Comparison of ENCODE assay signal across 11 mouse cellular contexts in genomic region chr13:23743963-23744362, GRCm38 (mm10). TPM values are rescaled to one million over a fixed set of nuclear protein-coding genes. Genes with fewer than 3 reads are reported as not detected.
DNase-seq lines count a peak whose midpoint lies in the region; ATAC-seq and TF ChIP-seq lines count a peak whose summit lies in the region.
"Had no signal": no experiment of that assay in that cellular context is flagged by ENCODE, and none has a peak within 500 bp of the region (broad histone marks: within the 10 kb centered on the region; RNA-seq: fewer than 3 reads in every experiment).

No protein-coding gene starts in this region.

- intact Hi-C loops in heart, postnatal 25 days (cut with DNase I), result loop anchor here (5.0 kb wide), 2 partner anchors 122 to 212 kb away; partner anchors contain the start of genes Hist1h1e, Hist1h2af, Hist1h2be and Hist1h4h

- DNase-seq in heart, postnatal 25 days (ENCODE audit: low spot score), result no peak
- DNase-seq in 416B (ENCODE audit: low read depth) (peak; percentile 69), MN1 (ENCODE audit: low spot score) (no peak)
- no peak for DNase-seq in limb, embryonic 14.5 days (ENCODE audit: low spot score)
- no peak for DNase-seq in spleen, adult 18-20 months
- DNase-seq: cerebellum, adult 2 months; kidney, postnatal 10 days had no signal

- peaks cover 0 to 32% of the 10 kb centered on the region in 2 experiments; a peak in 2 of 4 replicates for H3K4me1 ChIP-seq in heart, embryonic 14.5 days (ENCODE audit: control insufficient read depth in 2 of 2, insufficient read depth in 2 of 2, low read length in 2 of 2)
- H3K4me1 ChIP-seq in embryonic facial prominence, embryonic 13.5 days, result peaks cover 28% of the 10 kb centered on the region
- peaks cover 20% of the 10 kb centered on the region for H3K4me1 ChIP-seq in limb, embryonic 14.5 days (ENCODE audit: control insufficient read depth, insufficient read depth, low read length)

- H3K27ac ChIP-seq in heart, embryonic 14.5 days (replicated peaks in 1 of 2; ENCODE audit: control insufficient read depth in 1 of 2, insufficient read depth in 1 of 2, low read depth in 2 of 2, low read length in 2 of 2), result peak overlapping the region in 1 of 2 experiments; percentile 99; a peak in 1 of 4 replicates
- peak overlapping the region; percentile 99 for H3K27ac ChIP-seq in embryonic facial prominence, embryonic 13.5 days
- H3K27ac ChIP-seq in limb, embryonic 14.5 days (replicated peaks; ENCODE audit: low read depth, low read length), result peak overlapping the region; percentile 73

- ATAC-seq in heart, embryonic 14.5 days (ENCODE audit: insufficient number of reproducible peaks, insufficient read depth, low FRiP score, low read depth), result no peak
- no peak for ATAC-seq in embryonic facial prominence, embryonic 13.5 days (ENCODE audit: insufficient number of reproducible peaks, insufficient read depth, low FRiP score, low TSS enrichment, low read depth)
- no peak for ATAC-seq in limb, embryonic 14.5 days (ENCODE audit: low FRiP score, low read depth)
- no peak for ATAC-seq in granulocyte monocyte progenitor cell, adult 5-6 weeks (replicated peaks; ENCODE audit: poor library complexity, severe bottlenecking)

- WGBS in heart, embryonic 14.5 days, result 48% methylated on average over 4 of the region's 4 CpGs
- WGBS in embryonic facial prominence, embryonic 13.5 days, result 37% methylated on average over 4 of the region's 4 CpGs
- WGBS in limb, embryonic 14.5 days, result 38% methylated on average over 4 of the region's 4 CpGs

- H3K4me3 ChIP-seq in heart, embryonic 14.5 days (ENCODE audit: control insufficient read depth in 1 of 2, insufficient read depth in 1 of 2, low read depth in 1 of 2, low read length in 2 of 2), result peak overlapping the region in 1 of 2 experiments; percentile 38; a peak in 2 of 4 replicates
- peak overlapping the region; percentile 48 for H3K4me3 ChIP-seq in embryonic facial prominence, embryonic 13.5 days
- peak overlapping the region; percentile 42; the same call in 1 of the 2 replicates for H3K4me3 ChIP-seq in limb, embryonic 14.5 days (replicated peaks; ENCODE audit: low read length)

- H3K36me3 ChIP-seq in heart, embryonic 14.5 days (ENCODE audit: control insufficient read depth, insufficient read depth, low read length), result no peaks in the 10 kb centered on the region
- H3K36me3 ChIP-seq in embryonic facial prominence, embryonic 13.5 days, result no peaks in the 10 kb centered on the region
- no peaks in the 10 kb centered on the region for H3K36me3 ChIP-seq in limb, embryonic 14.5 days (ENCODE audit: control insufficient read depth, insufficient read depth, low read length)
- H3K36me3 ChIP-seq: G1E had no signal

- TF ChIP-seq POLR2A in limb, embryonic 14.5 days (IDR thresholded peaks at IDR 0.05; ENCODE audit: borderline replicate concordance, extremely low read depth, insufficient read depth, insufficient read length), result 0 out of 2 replicates have a peak, but pooled peaks have one; percentile 16

- H3K4me2 ChIP-seq in heart, embryonic 14.5 days (ENCODE audit: low read length), result peak overlapping the region; percentile 77
- peak overlapping the region; percentile 73 for H3K4me2 ChIP-seq in embryonic facial prominence, embryonic 13.5 days
- peak overlapping the region; percentile 41; the same call in 1 of the 2 replicates for H3K4me2 ChIP-seq in limb, embryonic 14.5 days (replicated peaks; ENCODE audit: low read depth, low read length, severe bottlenecking)

- H3K27me3 ChIP-seq in heart, embryonic 14.5 days (ENCODE audit: control insufficient read depth, insufficient read depth, low read length), result no peaks in the 10 kb centered on the region
- H3K27me3 ChIP-seq in embryonic facial prominence, embryonic 13.5 days, result no peaks in the 10 kb centered on the region
- no peaks in the 10 kb centered on the region for H3K27me3 ChIP-seq in limb, embryonic 14.5 days (ENCODE audit: control insufficient read depth, insufficient read depth, low read length)

- no peaks in the 10 kb centered on the region for H3K9me3 ChIP-seq in heart, embryonic 14.5 days (ENCODE audit: control insufficient read depth, low read length)
- H3K9me3 ChIP-seq in embryonic facial prominence, embryonic 13.5 days, result no peaks in the 10 kb centered on the region
- H3K9me3 ChIP-seq in limb, embryonic 14.5 days (ENCODE audit: control insufficient read depth, low read length), result no peaks in the 10 kb centered on the region
- H3K9me3 ChIP-seq: G1E had no signal

- H3K9ac ChIP-seq in heart, embryonic 14.5 days (ENCODE audit: low read length), result peak overlapping the region; percentile 74
- H3K9ac ChIP-seq in embryonic facial prominence, embryonic 13.5 days, result peak overlapping the region; percentile 57; the same call in 1 of the 2 replicates
- peak overlapping the region; percentile 49 for H3K9ac ChIP-seq in limb, embryonic 14.5 days (ENCODE audit: low read depth, low read length, severe bottlenecking)

RNA-seq across cellular contexts. Expression of gene Hist1h3c, which starts 1.4 kb away (rescaled TPM):
- polyA plus RNA-seq in heart, embryonic 14.5 days (2014; fragmentation: Nextera tagmentation; extraction: Ambion mirVana), result 2.5 and 2.7 TPM in 2 replicates
- 1 to 10 TPM; 3.2 to 9.1 TPM for total RNA-seq in heart, postnatal 25 days (2021)
- polyA plus RNA-seq in embryonic facial prominence, embryonic 13.5 days (2015; fragmentation: Nextera tagmentation; extraction: Ambion mirVana), result 11.3 and 14.4 TPM in 2 replicates
- polyA plus RNA-seq in limb, embryonic 14.5 days (2012; rRNA removed), result 41.4 and 92.0 TPM in 2 replicates
- polyA plus RNA-seq in limb, embryonic 14.5 days (2014; fragmentation: Nextera tagmentation; extraction: Ambion mirVana), result 8.1 and 12.0 TPM in 2 replicates
- total RNA-seq in granulocyte monocyte progenitor cell, adult 5-6 weeks (2014; fragmentation: Nextera tagmentation), result 24.5 and 38.0 TPM in 2 replicates
- 507 and 886 TPM in 2 replicates for total RNA-seq in granulocyte monocyte progenitor cell, adult 5-6 weeks (2017)

RNA-seq across cellular contexts. Expression of gene Hist1h2bb, which starts 2.6 kb away (rescaled TPM):
- polyA plus RNA-seq in heart, embryonic 14.5 days (2014; fragmentation: Nextera tagmentation; extraction: Ambion mirVana), result 1.7 and 2.3 TPM in 2 replicates
- 10 to 100 TPM in 1 of 2 experiments, 1 to 10 TPM in 1; 9.6 to 11.4 TPM for total RNA-seq in heart, postnatal 25 days (2021)
- polyA plus RNA-seq in embryonic facial prominence, embryonic 13.5 days (2015; fragmentation: Nextera tagmentation; extraction: Ambion mirVana), result 3.5 and 4.2 TPM in 2 replicates
- 13.5 and 15.9 TPM in 2 replicates for polyA plus RNA-seq in limb, embryonic 14.5 days (2012; rRNA removed)
- 1.2 and 1.4 TPM in 2 replicates for polyA plus RNA-seq in limb, embryonic 14.5 days (2014; fragmentation: Nextera tagmentation; extraction: Ambion mirVana)
- total RNA-seq in granulocyte monocyte progenitor cell, adult 5-6 weeks (2014; fragmentation: Nextera tagmentation), result 155 and 176 TPM in 2 replicates
- total RNA-seq in granulocyte monocyte progenitor cell, adult 5-6 weeks (2017), result 3,446 and 3,529 TPM in 2 replicates

RNA-seq across cellular contexts. Expression of gene Hist1h1c, which starts 5.4 kb away (rescaled TPM):
- 36.9 and 43.9 TPM in 2 replicates for polyA plus RNA-seq in heart, embryonic 14.5 days (2014; fragmentation: Nextera tagmentation; extraction: Ambion mirVana)
- total RNA-seq in heart, postnatal 25 days (2021), result 100 to 1,000 TPM; 134 to 160 TPM
- polyA plus RNA-seq in embryonic facial prominence, embryonic 13.5 days (2015; fragmentation: Nextera tagmentation; extraction: Ambion mirVana), result 25.0 and 28.9 TPM in 2 replicates
- polyA plus RNA-seq in limb, embryonic 14.5 days (2012; rRNA removed), result 23.7 and 28.5 TPM in 2 replicates
- polyA plus RNA-seq in limb, embryonic 14.5 days (2014; fragmentation: Nextera tagmentation; extraction: Ambion mirVana), result 24.7 and 27.5 TPM in 2 replicates
- total RNA-seq in granulocyte monocyte progenitor cell, adult 5-6 weeks (2014; fragmentation: Nextera tagmentation), result 61.8 and 110 TPM in 2 replicates
- total RNA-seq in granulocyte monocyte progenitor cell, adult 5-6 weeks (2017), result 737 and 810 TPM in 2 replicates

RNA-seq across cellular contexts. Expression of gene Hist1h2ab, which starts 7.0 kb away (rescaled TPM):
- 14.5 and 14.6 TPM in 2 replicates for polyA plus RNA-seq in heart, embryonic 14.5 days (2014; fragmentation: Nextera tagmentation; extraction: Ambion mirVana)
- 10 to 100 TPM; 12.7 to 17.0 TPM for total RNA-seq in heart, postnatal 25 days (2021)
- 53.1 and 58.6 TPM in 2 replicates for polyA plus RNA-seq in embryonic facial prominence, embryonic 13.5 days (2015; fragmentation: Nextera tagmentation; extraction: Ambion mirVana)
- 37.1 and 40.4 TPM in 2 replicates for polyA plus RNA-seq in limb, embryonic 14.5 days (2012; rRNA removed)
- 39.0 and 40.1 TPM in 2 replicates for polyA plus RNA-seq in limb, embryonic 14.5 days (2014; fragmentation: Nextera tagmentation; extraction: Ambion mirVana)
- 9.2 and 31.4 TPM in 2 replicates for total RNA-seq in granulocyte monocyte progenitor cell, adult 5-6 weeks (2014; fragmentation: Nextera tagmentation)
- total RNA-seq in granulocyte monocyte progenitor cell, adult 5-6 weeks (2017), result 1,996 and 2,074 TPM in 2 replicates
- polyA plus RNA-seq: cerebellum, adult 2 months had no signal

RNA-seq across cellular contexts. Expression of gene Hist1h3b, which starts 8.1 kb away (rescaled TPM):
- polyA plus RNA-seq in heart, embryonic 14.5 days (2014; fragmentation: Nextera tagmentation; extraction: Ambion mirVana), result 4.6 and 6.7 TPM in 2 replicates
- 10 to 100 TPM; 19.3 to 26.5 TPM for total RNA-seq in heart, postnatal 25 days (2021)
- polyA plus RNA-seq in embryonic facial prominence, embryonic 13.5 days (2015; fragmentation: Nextera tagmentation; extraction: Ambion mirVana), result 15.6 and 18.1 TPM in 2 replicates
- 52.4 and 65.5 TPM in 2 replicates for polyA plus RNA-seq in limb, embryonic 14.5 days (2012; rRNA removed)
- polyA plus RNA-seq in limb, embryonic 14.5 days (2014; fragmentation: Nextera tagmentation; extraction: Ambion mirVana), result 6.5 and 12.4 TPM in 2 replicates
- 92.5 and 158 TPM in 2 replicates for total RNA-seq in granulocyte monocyte progenitor cell, adult 5-6 weeks (2014; fragmentation: Nextera tagmentation)
- 628 and 657 TPM in 2 replicates for total RNA-seq in granulocyte monocyte progenitor cell, adult 5-6 weeks (2017)
- polyA plus RNA-seq: cerebellum, adult 2 months had no signal
